In the genomic region with DNA sequence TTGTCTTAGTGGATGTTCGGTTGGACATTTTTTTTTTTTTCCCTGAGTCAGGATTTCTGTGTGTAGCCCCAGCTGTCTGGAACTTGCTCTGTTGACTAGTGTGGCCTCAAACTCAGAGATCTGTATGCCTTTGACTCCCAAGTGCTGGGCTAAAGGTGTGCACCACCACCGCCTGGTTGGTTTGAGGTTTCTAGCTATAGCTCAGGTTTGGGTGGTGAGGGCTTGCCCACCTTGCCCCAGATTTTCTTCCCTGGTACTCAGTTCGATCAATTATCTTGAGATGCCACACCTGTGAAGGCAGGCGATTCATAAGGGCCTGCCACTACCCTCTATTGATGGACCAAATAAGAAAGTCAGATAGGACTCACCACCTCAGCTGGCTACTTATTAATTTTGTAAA, we compare ENCODE assay signal across 18 mouse cellular contexts. TPM values are rescaled to one million over a fixed set of nuclear protein-coding genes. Genes with fewer than 3 reads are reported as not detected.
A peak's percentile ranks its signal among the peaks of the same experiment; 100 is the strongest.
DNase-seq lines count a peak whose midpoint lies in the region; ATAC-seq and TF ChIP-seq lines count a peak whose summit lies in the region.
"Had no signal": no experiment of that assay in that cellular context is flagged by ENCODE, and none has a peak within 500 bp of the region (broad histone marks: within the 10 kb centered on the region; RNA-seq: fewer than 3 reads in every experiment).

No protein-coding gene starts in this region.

- no peak for TF ChIP-seq EP300 in stomach, postnatal 0 days (optimal IDR thresholded peaks at IDR 0.05)

- ATAC-seq in intestine, postnatal 0 days, result no peak
- no peak for ATAC-seq in intestine, embryonic 15.5 days
- no peak for ATAC-seq in stomach, postnatal 0 days (ENCODE audit: low FRiP score, low TSS enrichment)
- ATAC-seq: activated CD4-positive, CD25-positive, alpha-beta regulatory T cell, adult 4 months; forebrain, embryonic 16.5 days; intestine, embryonic 16.5 days; Patski had no signal

- H3K4me1 ChIP-seq in intestine, postnatal 0 days (replicated peaks; ENCODE audit: control insufficient read depth, insufficient read depth, low read length), result no peaks in the 10 kb centered on the region; the same call in 1 of the 2 replicates
- no peaks in the 10 kb centered on the region; the same call in 1 of the 2 replicates for H3K4me1 ChIP-seq in intestine, embryonic 15.5 days (replicated peaks)
- peaks cover 18% of the 10 kb centered on the region for H3K4me1 ChIP-seq in brown adipose tissue, adult 24 weeks (ENCODE audit: control insufficient read depth, insufficient read depth, insufficient read length, low read length)
- H3K4me1 ChIP-seq in stomach, postnatal 0 days (replicated peaks; ENCODE audit: control insufficient read depth, insufficient read depth), result no peaks in the 10 kb centered on the region

- peak; percentile 43 for DNase-seq in cerebellum, adult 9-10 months
- no peak for DNase-seq in cerebellum, postnatal 10 days
- no peak for DNase-seq in stomach, postnatal 0 days (ENCODE audit: low spot score)
- DNase-seq: cerebellum, postnatal 25 days; heart, postnatal 14 days had no signal

- no peaks in the 10 kb centered on the region for H3K9me3 ChIP-seq in intestine, postnatal 0 days (ENCODE audit: control insufficient read depth)
- no peaks in the 10 kb centered on the region for H3K9me3 ChIP-seq in intestine, embryonic 15.5 days
- H3K9me3 ChIP-seq in stomach, postnatal 0 days (ENCODE audit: control insufficient read depth, low read length), result no peaks in the 10 kb centered on the region
- H3K9me3 ChIP-seq: embryonic facial prominence, embryonic 12.5 days; heart, embryonic 15.5 days; hindbrain, embryonic 10.5 days had no signal

- peaks cover 36% of the 10 kb centered on the region for H3K36me3 ChIP-seq in intestine, postnatal 0 days (ENCODE audit: control insufficient read depth, insufficient read depth)
- H3K36me3 ChIP-seq in intestine, embryonic 15.5 days, result peaks cover 28% of the 10 kb centered on the region
- peaks cover 25% of the 10 kb centered on the region for H3K36me3 ChIP-seq in stomach, postnatal 0 days (ENCODE audit: control insufficient read depth, insufficient read depth, low read length)

- H3K27ac ChIP-seq in intestine, postnatal 0 days (ENCODE audit: low read depth, low read length), result 0 out of 2 replicates have a peak overlapping the region, but pooled peaks have one; percentile 61
- H3K27ac ChIP-seq in intestine, embryonic 15.5 days, result no peak overlapping the region
- peak overlapping the region; percentile 83 for H3K27ac ChIP-seq in brown adipose tissue, adult 24 weeks (replicated peaks; ENCODE audit: low read depth, low read length)
- H3K27ac ChIP-seq in stomach, postnatal 0 days (replicated peaks), result 0 out of 2 replicates have a peak overlapping the region, but pooled peaks have one; percentile 13
- H3K27ac ChIP-seq: embryonic facial prominence, embryonic 12.5 days; heart, embryonic 15.5 days; hindbrain, embryonic 10.5 days; hindbrain, embryonic 14.5 days had no signal

- WGBS in intestine, postnatal 0 days, result 84% methylated on average over 4 of the region's 4 CpGs
- WGBS in intestine, embryonic 15.5 days, result 86% methylated on average over 4 of the region's 4 CpGs
- WGBS in stomach, postnatal 0 days, result 85% methylated on average over 4 of the region's 4 CpGs

- H3K4me3 ChIP-seq in intestine, postnatal 0 days (ENCODE audit: low read depth, low read length), result no peak overlapping the region
- no peak overlapping the region for H3K4me3 ChIP-seq in intestine, embryonic 15.5 days (replicated peaks)
- H3K4me3 ChIP-seq in brown adipose tissue, adult 24 weeks (ENCODE audit: insufficient read depth, low read depth, low read length), result no peak overlapping the region
- H3K4me3 ChIP-seq in stomach, postnatal 0 days (ENCODE audit: low read depth, low read length), result no peak overlapping the region
- H3K4me3 ChIP-seq: embryonic facial prominence, embryonic 12.5 days; heart, embryonic 15.5 days; hindbrain, embryonic 10.5 days had no signal

- no peak for TF ChIP-seq CTCF in intestine, postnatal 0 days (IDR thresholded peaks at IDR 0.05; ENCODE audit: low read depth)
- TF ChIP-seq CTCF in stomach, postnatal 0 days (IDR thresholded peaks at IDR 0.05; ENCODE audit: low read depth), result no peak

- no peak overlapping the region for H3K9ac ChIP-seq in intestine, postnatal 0 days (ENCODE audit: low read depth, low read length)
- no peak overlapping the region for H3K9ac ChIP-seq in intestine, embryonic 15.5 days
- H3K9ac ChIP-seq in stomach, postnatal 0 days (ENCODE audit: low read length), result no peak overlapping the region
- H3K9ac ChIP-seq: embryonic facial prominence, embryonic 12.5 days; heart, embryonic 15.5 days; hindbrain, embryonic 14.5 days had no signal

- no peak overlapping the region for H3K4me2 ChIP-seq in intestine, postnatal 0 days (replicated peaks; ENCODE audit: low read depth)
- H3K4me2 ChIP-seq in intestine, embryonic 15.5 days (replicated peaks), result no peak overlapping the region
- no peak overlapping the region for H3K4me2 ChIP-seq in stomach, postnatal 0 days (replicated peaks; ENCODE audit: low read depth)
- H3K4me2 ChIP-seq: embryonic facial prominence, embryonic 12.5 days; heart, embryonic 11.5 days; heart, embryonic 15.5 days; hindbrain, embryonic 14.5 days had no signal

- H3K27me3 ChIP-seq in intestine, postnatal 0 days (replicated peaks; ENCODE audit: control insufficient read depth, insufficient read depth, low read length), result no peaks in the 10 kb centered on the region
- no peaks in the 10 kb centered on the region for H3K27me3 ChIP-seq in intestine, embryonic 15.5 days (replicated peaks)
- H3K27me3 ChIP-seq in stomach, postnatal 0 days (ENCODE audit: control insufficient read depth, insufficient read depth, low read length), result no peaks in the 10 kb centered on the region
- H3K27me3 ChIP-seq: CH12.LX; embryonic facial prominence, embryonic 12.5 days; heart, embryonic 15.5 days; Patski had no signal

RNA-seq across cellular contexts. Expression of gene Tob2, which starts 11.4 kb away (rescaled TPM):
- 19.8 and 22.1 TPM in 2 replicates for polyA plus RNA-seq in intestine, postnatal 0 days (2015; fragmentation: Nextera tagmentation; extraction: Ambion mirVana)
- polyA plus RNA-seq in intestine, embryonic 15.5 days (2015; fragmentation: Nextera tagmentation; extraction: Ambion mirVana), result 25.9 and 26.0 TPM in 2 replicates
- 79.0 and 87.4 TPM in 2 replicates for polyA plus RNA-seq in brown adipose tissue, adult 24 weeks (2012; ENCODE audit: insufficient read depth, insufficient read length, missing spikeins)
- polyA plus RNA-seq in stomach, postnatal 0 days (2015; fragmentation: Nextera tagmentation; extraction: Ambion mirVana), result 18.8 and 20.5 TPM in 2 replicates

RNA-seq across cellular contexts. Expression of gene Phf5a, which starts 24.6 kb away (rescaled TPM):
- polyA plus RNA-seq in intestine, postnatal 0 days (2015; fragmentation: Nextera tagmentation; extraction: Ambion mirVana), result 75.9 and 79.2 TPM in 2 replicates
- 120 and 152 TPM in 2 replicates for polyA plus RNA-seq in intestine, embryonic 15.5 days (2015; fragmentation: Nextera tagmentation; extraction: Ambion mirVana)
- polyA plus RNA-seq in brown adipose tissue, adult 24 weeks (2012; ENCODE audit: insufficient read depth, insufficient read length, missing spikeins), result 42.4 and 46.3 TPM in 2 replicates
- polyA plus RNA-seq in stomach, postnatal 0 days (2015; fragmentation: Nextera tagmentation; extraction: Ambion mirVana), result 75.8 and 77.0 TPM in 2 replicates

RNA-seq across cellular contexts. Expression of gene Aco2, which starts 24.9 kb away (rescaled TPM):
- polyA plus RNA-seq in intestine, postnatal 0 days (2015; fragmentation: Nextera tagmentation; extraction: Ambion mirVana), result 192 and 209 TPM in 2 replicates
- polyA plus RNA-seq in intestine, embryonic 15.5 days (2015; fragmentation: Nextera tagmentation; extraction: Ambion mirVana), result 227 and 239 TPM in 2 replicates
- 3,633 and 4,102 TPM in 2 replicates for polyA plus RNA-seq in brown adipose tissue, adult 24 weeks (2012; ENCODE audit: insufficient read depth, insufficient read length, missing spikeins)
- 130 and 141 TPM in 2 replicates for polyA plus RNA-seq in stomach, postnatal 0 days (2015; fragmentation: Nextera tagmentation; extraction: Ambion mirVana)

RNA-seq across cellular contexts. Expression of gene Tef, which starts 44.9 kb away (rescaled TPM):
- 13.4 and 16.0 TPM in 2 replicates for polyA plus RNA-seq in intestine, postnatal 0 days (2015; fragmentation: Nextera tagmentation; extraction: Ambion mirVana)
- 15.9 and 17.7 TPM in 2 replicates for polyA plus RNA-seq in intestine, embryonic 15.5 days (2015; fragmentation: Nextera tagmentation; extraction: Ambion mirVana)
- 33.0 and 53.3 TPM in 2 replicates for polyA plus RNA-seq in brown adipose tissue, adult 24 weeks (2012; ENCODE audit: insufficient read depth, insufficient read length, missing spikeins)
- polyA plus RNA-seq in stomach, postnatal 0 days (2015; fragmentation: Nextera tagmentation; extraction: Ambion mirVana), result 17.1 and 21.2 TPM in 2 replicates

Comparison
In these comparisons a context has a peak if more than half of its experiments do, and no peak if none do; other contexts are left out.
1. RNA of gene Aco2, which starts 24.9 kb away (polyA plus RNA-seq): 3,633 to 4,102 TPM in brown adipose tissue, adult 24 weeks; 227 to 239 TPM in intestine, embryonic 15.5 days, 192 to 209 TPM in intestine, postnatal 0 days and 130 to 141 TPM in stomach, postnatal 0 days; every median in the first group is over 10 times any median in the second.